Mouse (Mus musculus) midbrain, embryonic 16.5 days (tissue): ENCODE results near the gene Olfr1323. TPM values are rescaled to one million over a fixed set of nuclear protein-coding genes. Genes with fewer than 3 reads are reported as not detected.

ENCODE experiments used
- ATAC-seq: fragments of 200-750 bp; cut with Nextera tagmentation; 2 replicates; pipeline ENCODE4 v1.8.0; 2017; ENCODE audit warnings: moderate TSS enrichment
- H3K27ac ChIP-seq: fragments of 300-500 bp; sonication (generic); 2 replicates; pipeline ENCODE4 v1.5.1; 2014; ENCODE audit warnings: mild to moderate bottlenecking, low read length, mixed read lengths
- H3K27me3 ChIP-seq: fragments of 300-500 bp; sonication (generic); 2 replicates; pipeline ENCODE4 v1.6.1; 2014; ENCODE audit warnings: low read depth, low read length, mixed read lengths; ENCODE audit not compliant: control insufficient read depth, insufficient read depth
- H3K36me3 ChIP-seq: fragments of 300-500 bp; sonication (generic); 2 replicates; pipeline ENCODE4 v1.6.1; 2014; ENCODE audit warnings: mild to moderate bottlenecking, low read length, moderate library complexity, mixed read lengths; ENCODE audit not compliant: control insufficient read depth, insufficient read depth
- H3K4me1 ChIP-seq: fragments of 300-500 bp; sonication (generic); 2 replicates; pipeline ENCODE4 v1.6.1; 2014; ENCODE audit warnings: mild to moderate bottlenecking, low read length, mixed read lengths; ENCODE audit not compliant: control insufficient read depth, insufficient read depth
- H3K4me2 ChIP-seq: fragments of 300-500 bp; sonication (generic); 2 replicates; pipeline ENCODE4 v1.6.1; 2014; ENCODE audit warnings: mild to moderate bottlenecking, low read length, mixed read lengths
- H3K4me3 ChIP-seq: fragments of 300-500 bp; sonication (generic); 2 replicates; pipeline ENCODE4 v1.5.1; 2014; ENCODE audit warnings: low read depth, mild to moderate bottlenecking, low read length, moderate library complexity, mixed read lengths
- H3K9ac ChIP-seq: fragments of 300-500 bp; sonication (generic); 2 replicates; pipeline ENCODE4 v1.6.1; 2014; ENCODE audit warnings: low read depth, low read length, mixed read lengths
- H3K9me3 ChIP-seq: fragments of 300-500 bp; sonication (generic); replicated peaks from 2 replicates; pipeline ENCODE4 v1.6.1; 2014; ENCODE audit warnings: mild to moderate bottlenecking, low read length, mixed read lengths; ENCODE audit not compliant: control insufficient read depth, poor library complexity, severe bottlenecking
- WGBS: fragments of 180-500 bp; shearing (Covaris S2); extraction: QIAGEN DNeasy Blood & Tissue Kit; methylation state at CpG from one replicate; pipeline ENCODE4 v1.1.7; 2014; 5-methylcytosine and 5-hydroxymethylcytosine counted together
- polyA plus RNA-seq: library from polyadenylated mRNA; unstranded; fragments of >200 nt; fragmentation: Nextera tagmentation; extraction: Ambion mirVana; gene quantifications from 2 replicates; pipeline ENCODE4 v1.2.1, GENCODE M21; 2015

Gene Olfr1323
- polyA plus RNA-seq: not detected in 2 replicates

DNA sequence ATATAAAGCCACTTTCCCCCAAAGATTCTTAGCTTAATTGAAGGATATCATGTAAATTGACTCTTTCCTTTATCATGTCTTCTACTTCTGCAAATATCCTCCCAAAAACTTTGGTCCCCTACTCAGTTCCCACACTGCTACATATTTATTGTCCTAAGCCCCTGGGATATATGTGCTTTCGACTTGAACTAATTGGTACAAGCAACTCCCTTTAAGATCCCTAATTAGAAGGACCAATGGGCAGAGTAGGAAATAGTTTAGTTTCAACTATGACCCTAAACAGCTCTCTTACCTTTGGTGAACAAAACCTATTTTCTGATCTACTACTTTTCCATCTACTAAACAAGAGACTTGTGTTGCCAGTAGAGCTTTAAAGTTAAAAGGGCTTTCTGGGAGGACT, at the start of gene Olfr1323:
Gene Olfr1323, minus strand, starts transcription at position 101 of the 400 bp plus-strand sequence.
- 72% methylated on average over 1 of the region's 1 CpGs for WGBS
- no peak within 1 kb of the TSS for H3K27ac ChIP-seq
- no peak within 1 kb of the TSS for H3K9ac ChIP-seq
- H3K4me3 ChIP-seq: no peak within 1 kb of the TSS
- H3K4me1 ChIP-seq: no peaks in the 10 kb centered on the region
- H3K4me2 ChIP-seq: no peak within 1 kb of the TSS
- no peak for ATAC-seq
- H3K9me3 ChIP-seq: no peaks in the 10 kb centered on the region
- no peaks in the 10 kb centered on the region for H3K27me3 ChIP-seq
- no peaks in the 10 kb centered on the region for H3K36me3 ChIP-seq

DNA sequence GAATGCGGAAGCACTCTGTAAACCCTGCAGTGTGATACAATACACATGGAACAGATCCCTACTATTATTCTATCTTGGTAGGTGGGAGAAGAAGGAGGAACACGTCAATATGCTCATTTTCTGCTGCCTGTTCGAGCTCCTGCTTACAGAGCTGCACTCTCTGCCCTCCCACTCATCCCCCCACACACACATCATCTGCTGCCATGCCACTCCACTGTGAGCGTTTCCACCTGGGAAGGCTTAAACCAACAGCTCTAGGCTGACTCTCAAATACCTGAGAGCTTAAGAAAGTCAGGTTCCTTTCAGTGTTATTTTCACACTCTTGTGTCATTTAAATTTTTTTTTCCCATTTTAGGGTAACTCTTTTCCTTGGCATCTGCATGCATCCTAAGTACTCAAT, 6.9 kb downstream of the Olfr1323 start:
- no peaks in the 10 kb centered on the region for H3K4me1 ChIP-seq
- WGBS: 32% methylated on average over 4 of the region's 4 CpGs
- no peak overlapping the region for H3K9ac ChIP-seq
- H3K4me3 ChIP-seq: no peak overlapping the region
- H3K27me3 ChIP-seq: no peaks in the 10 kb centered on the region
- no peaks in the 10 kb centered on the region for H3K9me3 ChIP-seq
- ATAC-seq: no peak
- no peak overlapping the region for H3K4me2 ChIP-seq
- no peak overlapping the region for H3K27ac ChIP-seq
- no peaks in the 10 kb centered on the region for H3K36me3 ChIP-seq

Other genes starting within 250 kb of the Olfr1323 start
- 14.8 and 15.4 TPM in 2 replicates for gene Igsf1, start 221.6 kb downstream of the Olfr1323 start, polyA plus RNA-seq
- not detected in 2 replicates for gene Olfr1322, start 127.9 kb downstream of the Olfr1323 start, polyA plus RNA-seq